Mouse (Mus musculus) heart, postnatal 0 days (tissue): Measurements from ENCODE around the gene Stxbp2.

Source experiments
- CTCF ChIP-seq: IDR thresholded peaks from 2 replicates; pipeline ENCODE4 v1.5.1; 2016; ENCODE audit warnings: antibody characterized with exemption, control low read depth, low read depth
- EP300 ChIP-seq: IDR thresholded peaks from 2 replicates; pipeline ENCODE4 v1.6.1; 2016; ENCODE audit warnings: antibody characterized with exemption, low read depth

DNA sequence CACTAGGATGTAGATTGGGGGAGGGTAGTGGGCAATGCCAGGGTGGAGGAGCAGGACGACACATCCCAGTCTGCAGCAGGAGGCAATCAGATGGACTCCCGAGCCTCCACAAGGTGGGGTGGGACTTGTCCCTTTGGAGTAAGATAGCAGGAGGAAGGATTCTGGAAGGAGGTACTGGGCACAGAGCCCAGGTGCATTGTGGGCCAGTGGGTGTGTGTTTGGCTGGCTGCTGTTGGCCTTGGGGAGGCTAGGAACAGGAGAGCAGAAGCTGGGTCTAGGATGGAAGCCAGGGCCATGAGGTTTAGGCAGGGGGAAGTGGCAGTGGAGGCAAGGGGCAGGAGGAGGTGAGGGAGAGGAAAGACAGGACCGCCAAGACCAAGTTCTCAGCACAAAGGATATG, 37.3 kb upstream of the Stxbp2 start:
- no peak for TF ChIP-seq CTCF
- TF ChIP-seq EP300, result no peak
